Mouse (Mus musculus): ENCODE results near the gene Svopl. TPM values are rescaled to one million over a fixed set of nuclear protein-coding genes. Genes with fewer than 3 reads are reported as not detected.

Svopl gene
- polyA plus RNA-seq, 1 experiment from 2014 or later: 0.85 TPM

- no peaks in the 10 kb centered on the region for H3K36me3 ChIP-seq (ENCODE audit: control insufficient read depth, insufficient read depth, low read length)
- no peak overlapping the region for H3K9ac ChIP-seq (replicated peaks; ENCODE audit: low read depth, low read length)
- H3K27me3 ChIP-seq (ENCODE audit: control insufficient read depth, insufficient read depth, low read length): no peaks in the 10 kb centered on the region
- no peak overlapping the region for H3K4me2 ChIP-seq (replicated peaks; ENCODE audit: low read depth, low read length)
- no peaks in the 10 kb centered on the region for H3K9me3 ChIP-seq (ENCODE audit: control insufficient read depth, low read depth, low read length)
- no peak overlapping the region for H3K27ac ChIP-seq (ENCODE audit: low read length)
- H3K4me3 ChIP-seq (ENCODE audit: low read depth, low read length): no peak overlapping the region
- no peaks in the 10 kb centered on the region; the same call in 1 of the 2 replicates for H3K4me1 ChIP-seq (ENCODE audit: control insufficient read depth, insufficient read depth, low read length)
- WGBS: 91% methylated on average over 6 of the region's 6 CpGs
- ATAC-seq (ENCODE audit: insufficient number of reproducible peaks, insufficient read depth, low FRiP score, low read depth): no peak
Observed at GRCm38 (mm10) chr6:38049601-38050000, 2.8 kb upstream of the Svopl start.

GRCm38 (mm10) chr6:38048800-38049561 is 2.2 kb upstream of the Svopl start:
- peak; percentile 28; the same call in 1 of the 2 replicates for ATAC-seq (ENCODE audit: insufficient number of reproducible peaks, insufficient read depth, low FRiP score, low read depth)
- Histone ChIP-seq H3K27ac (ENCODE audit: low read length) (peak overlapping the region; percentile 48; the same call in 1 of the 2 replicates), H3K4me2 (replicated peaks; ENCODE audit: low read depth, low read length) (no peak overlapping the region), H3K9me3 (ENCODE audit: control insufficient read depth, low read depth, low read length) (no peaks in the 10 kb centered on the region), H3K4me3 (ENCODE audit: low read depth, low read length) (no peak overlapping the region), H3K9ac (replicated peaks; ENCODE audit: low read depth, low read length) (no peak overlapping the region), H3K36me3 (ENCODE audit: control insufficient read depth, insufficient read depth, low read length) (no peaks in the 10 kb centered on the region), H3K27me3 (ENCODE audit: control insufficient read depth, insufficient read depth, low read length) (no peaks in the 10 kb centered on the region), H3K4me1 (ENCODE audit: control insufficient read depth, insufficient read depth, low read length) (no peaks in the 10 kb centered on the region; the same call in 1 of the 2 replicates)
- 40% methylated on average over 6 of the region's 6 CpGs for WGBS

DNA sequence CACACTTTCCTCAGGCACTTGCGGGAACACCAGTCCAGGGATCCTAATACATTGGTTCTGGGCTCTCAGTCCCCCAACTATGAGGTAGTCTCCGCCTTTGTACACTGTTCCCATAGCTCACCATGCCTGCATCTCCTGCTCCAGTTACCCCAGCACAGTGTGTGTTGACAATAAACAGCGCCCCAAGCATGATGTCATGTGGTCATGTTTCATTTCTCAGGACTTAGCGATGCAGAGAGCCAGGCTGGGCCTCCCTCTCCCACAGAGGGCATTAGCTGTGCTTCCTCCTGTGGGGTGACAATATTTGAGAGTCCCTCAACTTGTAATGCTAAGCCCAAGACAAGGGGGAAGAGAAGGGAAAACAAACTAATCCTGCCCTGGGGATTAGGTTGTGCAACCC is 1.2 kb upstream of the Svopl start:
- no peaks in the 10 kb centered on the region for H3K36me3 ChIP-seq (ENCODE audit: control insufficient read depth, insufficient read depth, low read length)
- no peak overlapping the region for H3K4me3 ChIP-seq (ENCODE audit: low read depth, low read length)
- H3K9me3 ChIP-seq (ENCODE audit: control insufficient read depth, low read depth, low read length): no peaks in the 10 kb centered on the region
- no peaks in the 10 kb centered on the region for H3K27me3 ChIP-seq (ENCODE audit: control insufficient read depth, insufficient read depth, low read length)
- H3K9ac ChIP-seq (replicated peaks; ENCODE audit: low read depth, low read length): no peak overlapping the region
- ATAC-seq (ENCODE audit: insufficient number of reproducible peaks, insufficient read depth, low FRiP score, low read depth): no peak
- 75% methylated on average over 4 of the region's 4 CpGs for whole genome bisulfite sequencing
- no peaks in the 10 kb centered on the region; the same call in 1 of the 2 replicates for H3K4me1 ChIP-seq (ENCODE audit: control insufficient read depth, insufficient read depth, low read length)
- no peak overlapping the region for H3K4me2 ChIP-seq (replicated peaks; ENCODE audit: low read depth, low read length)
- no peak overlapping the region for H3K27ac ChIP-seq (ENCODE audit: low read length)

DNA sequence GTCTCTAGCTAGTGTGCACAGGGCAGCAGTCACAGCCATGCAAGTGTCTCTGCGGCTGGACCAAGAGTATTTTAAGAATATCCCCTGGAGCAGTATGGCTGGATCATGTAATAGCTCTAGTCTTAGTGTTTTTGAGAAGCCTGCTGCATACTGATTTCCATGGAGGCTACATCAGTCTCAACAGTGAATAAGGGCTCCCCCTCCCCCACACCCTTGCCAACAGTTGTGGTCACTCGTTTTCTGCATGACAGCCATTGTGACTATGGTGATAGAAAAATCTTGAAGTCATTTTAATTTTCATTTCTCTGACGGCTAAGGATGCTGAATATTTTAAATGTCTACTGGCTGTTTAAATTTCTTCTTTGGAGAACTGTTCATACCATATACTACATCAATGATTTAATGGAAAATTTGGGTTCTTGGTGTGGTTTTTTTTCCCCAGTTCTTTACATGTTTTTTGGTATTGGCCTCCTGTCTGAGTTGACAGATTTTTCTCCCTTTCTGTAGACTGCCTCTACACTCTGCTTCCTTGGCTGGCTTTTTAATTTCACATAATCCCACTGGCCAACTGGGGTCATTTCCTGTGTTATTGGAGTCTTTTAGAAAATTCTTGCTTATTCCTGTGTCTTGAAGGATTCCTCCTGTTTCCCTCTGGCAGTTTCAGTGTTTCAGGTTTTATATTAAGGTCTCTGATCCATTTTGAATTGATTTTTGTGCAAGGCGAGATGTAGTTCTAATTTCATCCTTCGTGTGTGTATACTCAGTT is 13.8 kb downstream of the Svopl start:
- no peaks in the 10 kb centered on the region for H3K9me3 ChIP-seq (ENCODE audit: control insufficient read depth, low read depth, low read length)
- H3K4me1 ChIP-seq (ENCODE audit: control insufficient read depth, insufficient read depth, low read length): peaks cover 5% of the 10 kb centered on the region; the same call in 1 of the 2 replicates
- H3K4me3 ChIP-seq (ENCODE audit: low read depth, low read length): no peak overlapping the region
- H3K4me2 ChIP-seq (replicated peaks; ENCODE audit: low read depth, low read length): no peak overlapping the region
- no peak overlapping the region for H3K9ac ChIP-seq (replicated peaks; ENCODE audit: low read depth, low read length)
- peak overlapping the region; percentile 53; the same call in 1 of the 2 replicates for H3K27ac ChIP-seq (ENCODE audit: low read length)
- H3K27me3 ChIP-seq (ENCODE audit: control insufficient read depth, insufficient read depth, low read length): no peaks in the 10 kb centered on the region
- WGBS: 55% methylated on average over 5 of the region's 5 CpGs
- no peaks in the 10 kb centered on the region for H3K36me3 ChIP-seq (ENCODE audit: control insufficient read depth, insufficient read depth, low read length)
- ATAC-seq (ENCODE audit: insufficient number of reproducible peaks, insufficient read depth, low FRiP score, low read depth): no peak

DNA sequence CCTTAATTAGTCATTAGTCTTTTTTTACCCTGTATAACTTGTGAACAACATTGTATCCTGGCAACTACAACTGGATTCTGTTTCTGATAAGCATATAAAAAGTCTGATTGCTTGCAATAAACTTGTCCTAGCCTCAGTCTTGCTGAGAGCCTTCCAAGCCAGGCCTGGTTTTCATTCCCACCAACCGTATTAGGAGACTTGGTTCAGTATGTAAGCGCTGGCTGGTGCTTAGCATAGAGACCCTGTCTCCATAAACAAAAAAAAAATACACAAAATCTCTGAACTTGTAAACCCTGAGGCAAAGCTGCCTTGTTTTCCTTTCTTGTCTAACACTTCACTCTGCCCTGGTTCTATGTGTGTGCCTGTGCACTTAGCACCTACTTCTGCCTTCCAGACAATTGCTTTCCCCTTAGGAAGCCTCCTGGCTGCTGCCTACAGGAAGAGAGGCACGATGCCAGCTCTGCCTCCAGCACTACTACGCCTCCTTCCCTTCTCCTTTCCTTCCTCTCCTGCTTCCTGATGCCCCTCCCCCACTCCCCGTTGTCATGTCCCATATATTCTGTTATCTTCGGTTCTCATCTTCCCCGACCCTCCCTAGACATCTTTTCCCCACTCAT is 14.8 kb downstream of the Svopl start:
- H3K9me3 ChIP-seq (ENCODE audit: control insufficient read depth, low read depth, low read length): no peaks in the 10 kb centered on the region
- H3K4me3 ChIP-seq (ENCODE audit: low read depth, low read length): no peak overlapping the region
- 41% methylated on average over 7 of the region's 7 CpGs for WGBS
- no peak overlapping the region for H3K4me2 ChIP-seq (replicated peaks; ENCODE audit: low read depth, low read length)
- peak overlapping the region; percentile 45; the same call in 1 of the 2 replicates for H3K27ac ChIP-seq (ENCODE audit: low read length)
- H3K27me3 ChIP-seq (ENCODE audit: control insufficient read depth, insufficient read depth, low read length): no peaks in the 10 kb centered on the region
- no peak for ATAC-seq (ENCODE audit: insufficient number of reproducible peaks, insufficient read depth, low FRiP score, low read depth)
- no peak overlapping the region for H3K9ac ChIP-seq (replicated peaks; ENCODE audit: low read depth, low read length)
- no peaks in the 10 kb centered on the region for H3K36me3 ChIP-seq (ENCODE audit: control insufficient read depth, insufficient read depth, low read length)
- H3K4me1 ChIP-seq (ENCODE audit: control insufficient read depth, insufficient read depth, low read length): peaks cover 5% of the 10 kb centered on the region; the same call in 1 of the 2 replicates

DNA sequence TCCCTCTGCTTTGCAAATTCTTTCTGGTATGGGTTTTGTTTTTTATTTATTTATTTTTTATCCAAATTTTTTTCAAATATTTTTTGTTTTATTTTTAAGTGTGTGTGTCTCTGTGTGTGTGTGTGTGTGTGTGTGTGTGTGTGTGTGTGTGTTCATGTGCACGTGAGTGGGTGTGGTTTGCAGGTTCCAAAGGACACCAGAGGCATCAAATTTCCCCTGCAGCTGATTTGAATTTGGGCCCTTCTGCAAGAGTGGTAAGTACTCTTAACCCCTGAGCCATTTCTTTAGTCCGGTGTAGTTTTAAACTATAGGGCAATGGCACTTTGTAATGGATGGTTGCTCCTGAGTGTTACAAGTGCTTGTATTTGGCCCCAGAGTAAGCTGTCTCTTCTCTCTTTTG is 18.6 kb downstream of the Svopl start:
- 42% methylated on average over 2 of the region's 2 CpGs for WGBS
- Histone ChIP-seq H3K9me3 (ENCODE audit: control insufficient read depth, low read depth, low read length) (no peaks in the 10 kb centered on the region), H3K27ac (ENCODE audit: low read length) (no peak overlapping the region), H3K4me3 (ENCODE audit: low read depth, low read length) (no peak overlapping the region), H3K36me3 (ENCODE audit: control insufficient read depth, insufficient read depth, low read length) (no peaks in the 10 kb centered on the region), H3K27me3 (ENCODE audit: control insufficient read depth, insufficient read depth, low read length) (no peaks in the 10 kb centered on the region), H3K4me1 (ENCODE audit: control insufficient read depth, insufficient read depth, low read length) (no peaks in the 10 kb centered on the region; the same call in 1 of the 2 replicates), H3K9ac (replicated peaks; ENCODE audit: low read depth, low read length) (no peak overlapping the region), H3K4me2 (replicated peaks; ENCODE audit: low read depth, low read length) (no peak overlapping the region)
- ATAC-seq (ENCODE audit: insufficient number of reproducible peaks, insufficient read depth, low FRiP score, low read depth): no peak

GRCm38 (mm10) chr6:38027771-38028170 is 19.0 kb downstream of the Svopl start:
- WGBS: 46% methylated on average over 1 of the region's 1 CpGs
- Histone ChIP-seq H3K27ac (ENCODE audit: low read length) (no peak overlapping the region), H3K9ac (replicated peaks; ENCODE audit: low read depth, low read length) (no peak overlapping the region), H3K9me3 (ENCODE audit: control insufficient read depth, low read depth, low read length) (no peaks in the 10 kb centered on the region), H3K4me3 (ENCODE audit: low read depth, low read length) (no peak overlapping the region), H3K4me2 (replicated peaks; ENCODE audit: low read depth, low read length) (no peak overlapping the region), H3K36me3 (ENCODE audit: control insufficient read depth, insufficient read depth, low read length) (no peaks in the 10 kb centered on the region), H3K27me3 (ENCODE audit: control insufficient read depth, insufficient read depth, low read length) (no peaks in the 10 kb centered on the region), H3K4me1 (ENCODE audit: control insufficient read depth, insufficient read depth, low read length) (no peaks in the 10 kb centered on the region)
- ATAC-seq (ENCODE audit: insufficient number of reproducible peaks, insufficient read depth, low FRiP score, low read depth): no peak

DNA sequence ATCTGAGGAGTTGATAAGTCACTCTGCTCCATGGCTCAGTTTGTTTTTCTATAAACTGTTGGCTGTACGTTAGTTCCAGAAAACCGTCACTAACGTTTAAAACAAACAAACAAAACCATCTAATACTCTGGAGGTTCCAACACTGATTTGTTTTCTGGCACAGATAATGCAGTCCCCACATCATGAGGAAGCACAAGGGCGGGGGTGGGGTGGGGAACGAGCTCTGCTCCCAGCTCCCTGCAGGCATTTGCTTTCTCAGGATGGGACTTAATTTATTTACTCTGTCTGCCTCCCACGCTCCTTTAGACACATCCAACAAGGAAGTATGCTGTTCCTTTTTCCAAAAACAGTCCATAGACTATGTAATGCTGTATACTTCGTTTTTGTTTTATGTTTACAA is 23.5 kb downstream of the Svopl start:
- Histone ChIP-seq H3K9ac (replicated peaks; ENCODE audit: low read depth, low read length) (no peak overlapping the region), H3K4me3 (ENCODE audit: low read depth, low read length) (no peak overlapping the region), H3K36me3 (ENCODE audit: control insufficient read depth, insufficient read depth, low read length) (no peaks in the 10 kb centered on the region), H3K4me1 (ENCODE audit: control insufficient read depth, insufficient read depth, low read length) (no peaks in the 10 kb centered on the region), H3K4me2 (replicated peaks; ENCODE audit: low read depth, low read length) (no peak overlapping the region), H3K9me3 (ENCODE audit: control insufficient read depth, low read depth, low read length) (no peaks in the 10 kb centered on the region), H3K27ac (ENCODE audit: low read length) (no peak overlapping the region), H3K27me3 (ENCODE audit: control insufficient read depth, insufficient read depth, low read length) (no peaks in the 10 kb centered on the region)
- ATAC-seq (ENCODE audit: insufficient number of reproducible peaks, insufficient read depth, low FRiP score, low read depth): no peak
- WGBS: 20% methylated on average over 7 of the region's 7 CpGs

Measured in stomach, embryonic 14.5 days (tissue).